17 mouse cellular contexts compared by ENCODE assay signal in genomic region chr4:25610481-25610880, GRCm38 (mm10).
"Had no signal": no experiment of that assay in that cellular context is flagged by ENCODE, and none has a peak within 500 bp of the region (broad histone marks: within the 10 kb centered on the region; RNA-seq: fewer than 3 reads in every experiment).

No protein-coding gene starts in this region.

- H3K4me3 ChIP-seq: lung, embryonic 15.5 days; megakaryocyte, embryonic 14.5 days; midbrain, embryonic 13.5 days; midbrain, embryonic 15.5 days; neural tube, embryonic 12.5 days; stomach, embryonic 15.5 days had no signal

- H3K4me1 ChIP-seq: lung, embryonic 15.5 days; megakaryocyte, embryonic 14.5 days; midbrain, embryonic 13.5 days; midbrain, embryonic 15.5 days; neural tube, embryonic 12.5 days; stomach, embryonic 15.5 days had no signal

- DNase-seq: lung, adult 2 months; lung, postnatal 14 days; lung, postnatal 36 days; right cerebral cortex, postnatal 14 days; thymus, adult 18-20 months; thymus, postnatal 14 days; thymus, postnatal 36 days had no signal

- H3K9ac ChIP-seq: lung, embryonic 15.5 days; midbrain, embryonic 13.5 days; midbrain, embryonic 15.5 days; neural tube, embryonic 12.5 days; stomach, embryonic 15.5 days had no signal

- ATAC-seq: lung, postnatal 0 days; midbrain, embryonic 13.5 days; midbrain, embryonic 15.5 days had no signal

- H3K36me3 ChIP-seq: lung, embryonic 15.5 days; midbrain, embryonic 13.5 days; midbrain, embryonic 15.5 days; neural tube, embryonic 12.5 days; stomach, embryonic 15.5 days had no signal

- H3K27me3 ChIP-seq: lung, embryonic 15.5 days; megakaryocyte, embryonic 14.5 days; midbrain, embryonic 13.5 days; midbrain, embryonic 15.5 days; neural tube, embryonic 12.5 days; stomach, embryonic 15.5 days had no signal

- H3K9me3 ChIP-seq: lung, embryonic 15.5 days; megakaryocyte, embryonic 14.5 days; midbrain, embryonic 13.5 days; midbrain, embryonic 15.5 days; neural tube, embryonic 12.5 days; stomach, embryonic 15.5 days had no signal

- H3K27ac ChIP-seq: lung, embryonic 15.5 days; macrophage; midbrain, embryonic 13.5 days; midbrain, embryonic 15.5 days; neural tube, embryonic 12.5 days; stomach, embryonic 15.5 days; stomach, postnatal 0 days had no signal

- H3K4me2 ChIP-seq: lung, embryonic 15.5 days; midbrain, embryonic 11.5 days; midbrain, embryonic 13.5 days; midbrain, embryonic 15.5 days; neural tube, embryonic 12.5 days; stomach, embryonic 15.5 days had no signal
